Mouse (Mus musculus) CH12.LX (cell line): ENCODE measurements around the gene Ahsa1.

Source experiments
- CTCF ChIP-seq, 2 experiments: IDR thresholded peaks in 1 of 2; conservative IDR thresholded peaks in 1 of 2; 2 replicates each; pipeline ENCODE4 v1.5.1; 2011 to 2012; ENCODE audit warnings: low read depth in 2 of 2, low read length in 2 of 2, improper control_type of control experiment in 1 of 2, inconsistent platforms in 1 of 2, mild to moderate bottlenecking in 1 of 2, moderate library complexity in 1 of 2
- EP300 ChIP-seq: IDR thresholded peaks from 2 replicates; pipeline ENCODE4 v1.6.1; 2011; ENCODE audit warnings: low read length, improper control_type of control experiment
- HCFC1 ChIP-seq: IDR thresholded peaks from 2 replicates; pipeline ENCODE4 v1.6.1; 2012; ENCODE audit warnings: low read depth, mild to moderate bottlenecking, inconsistent platforms, low read length, improper control_type of control experiment
- JUN ChIP-seq: IDR thresholded peaks from 2 replicates; pipeline ENCODE4 v1.6.1; 2011; ENCODE audit warnings: low read depth, mild to moderate bottlenecking, low read length, improper control_type of control experiment, moderate library complexity; ENCODE audit not compliant: insufficient read depth
- MAZ ChIP-seq: IDR thresholded peaks from 2 replicates; pipeline ENCODE4 v1.6.1; 2012; ENCODE audit warnings: low read depth, mild to moderate bottlenecking, inconsistent platforms, low read length, improper control_type of control experiment, moderate library complexity
- RAD21 ChIP-seq: IDR thresholded peaks from 2 replicates; pipeline ENCODE4 v1.6.1; 2011; ENCODE audit warnings: low read depth, mild to moderate bottlenecking, low read length, improper control_type of control experiment, moderate library complexity
- SMC3 ChIP-seq: IDR thresholded peaks from 2 replicates; pipeline ENCODE4 v1.6.1; 2011; ENCODE audit warnings: low read depth, low read length, improper control_type of control experiment
- TBP ChIP-seq: conservative IDR thresholded peaks from 2 replicates; pipeline ENCODE4 v1.6.1; 2011; ENCODE audit warnings: low read depth, low read length, improper control_type of control experiment
- TCF12 ChIP-seq: IDR thresholded peaks from 2 replicates; pipeline ENCODE4 v1.6.1; 2014; ENCODE audit warnings: low read depth, mild to moderate bottlenecking, inconsistent platforms, low read length, improper control_type of control experiment

DNA sequence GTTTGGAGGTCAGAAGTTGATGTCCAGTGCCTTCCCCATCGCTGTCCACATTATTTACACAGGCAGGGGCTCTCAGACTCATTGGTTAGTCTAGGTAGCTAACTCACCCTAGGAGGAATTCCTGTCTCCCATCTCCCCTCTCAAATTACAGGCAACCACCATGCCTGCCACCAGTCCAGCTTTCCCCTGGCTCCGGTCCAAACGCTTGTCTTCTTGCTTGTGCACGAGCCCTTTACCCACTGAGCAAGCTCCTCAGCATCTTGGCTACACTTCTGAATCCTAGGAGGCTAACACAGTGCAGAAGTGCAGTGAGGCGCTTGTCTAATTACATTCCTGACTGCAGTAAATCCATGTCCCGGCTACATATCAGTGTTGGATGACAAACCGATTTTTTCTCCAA is 46.9 kb upstream of the Ahsa1 start:
- no peak for TF ChIP-seq HCFC1
- TF ChIP-seq CTCF (conservative IDR thresholded peaks at IDR 0.05 in 1 of 2, IDR thresholded peaks at IDR 0.05 in 1 of 2; ENCODE audit: low read depth in 2 of 2, low read length in 2 of 2): no peak
- no peak for TF ChIP-seq EP300
- no peak for TF ChIP-seq TCF12
- no peak for TF ChIP-seq TBP
- TF ChIP-seq JUN: no peak
- no peak for TF ChIP-seq SMC3
- TF ChIP-seq RAD21: no peak
- TF ChIP-seq MAZ: no peak
